Mouse (Mus musculus) megakaryocyte, embryonic 14.5 days (primary cell): ENCODE measurements around the gene Ythdf2.

Experiments
- FLI1 ChIP-seq: IDR thresholded peaks from 2 replicates; pipeline ENCODE4 v1.6.1; 2012; ENCODE audit warnings: low read length, inconsistent platforms, mixed read lengths
- GATA1 ChIP-seq: IDR thresholded peaks from 3 replicates; pipeline ENCODE4 v1.6.1; 2012; ENCODE audit warnings: mixed read lengths, low read length, inconsistent platforms, borderline replicate concordance

- TF ChIP-seq GATA1 = no peak
- no peak for TF ChIP-seq FLI1
Observed at GRCm38 (mm10) chr4:132167436-132167835, 44.7 kb downstream of the Ythdf2 start.
